Mouse (Mus musculus): ENCODE measurements around the gene Tuba1c. TPM values are rescaled to one million over a fixed set of nuclear protein-coding genes. Genes with fewer than 3 reads are reported as not detected.
A peak's percentile ranks its signal among the peaks of the same experiment; 100 is the strongest.
"Not testable (repeated sequence)": the region's sequence is repeated elsewhere in the genome, so short reads cannot be mapped to it uniquely, and the experiment has no call there.

Tuba1c gene
- polyA plus RNA-seq, 1 experiment: 91.7 TPM

DNA sequence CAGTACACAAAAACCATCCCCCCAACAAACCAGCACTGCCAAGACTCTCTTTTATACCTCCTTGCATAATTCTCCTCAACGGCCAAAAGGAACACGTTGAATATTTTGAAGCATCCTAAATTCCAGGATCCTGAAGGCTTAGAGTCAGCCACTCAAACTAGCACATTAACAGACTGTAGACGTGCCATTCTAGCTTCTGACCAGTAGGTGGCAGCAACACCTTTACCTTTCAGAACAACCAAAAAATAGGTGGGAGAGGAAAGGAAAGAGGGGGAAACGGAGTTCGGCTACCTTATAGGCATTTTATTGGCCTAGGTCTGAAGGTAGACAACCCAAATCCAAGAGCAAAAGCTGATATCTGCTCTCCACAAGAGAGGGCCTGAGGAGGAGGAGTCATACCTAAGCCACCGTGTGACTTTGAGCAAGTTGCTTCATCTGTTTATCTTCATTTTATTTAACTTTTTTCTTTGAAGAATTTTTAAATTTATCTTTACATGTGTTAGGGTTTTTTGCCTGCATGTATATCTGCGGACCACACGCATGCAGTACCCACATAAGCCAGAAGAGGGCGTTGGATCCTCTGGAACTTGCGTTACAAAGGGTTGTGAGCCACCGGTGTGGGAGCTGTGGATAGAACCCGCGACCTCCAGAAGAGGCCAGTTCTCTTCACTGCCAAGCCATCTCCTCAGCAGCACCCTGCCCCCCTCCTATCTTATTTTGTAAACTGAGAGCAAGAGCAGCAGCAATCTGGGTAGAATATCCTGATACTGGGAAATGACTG lies 20.0 kb downstream of the Tuba1c start:
- no peaks in the 10 kb centered on the region for H3K4me1 ChIP-seq (ENCODE audit: control insufficient read depth, insufficient read depth, low read length)
- TF ChIP-seq CTCF (IDR thresholded peaks at IDR 0.05; ENCODE audit: insufficient read depth, low read length): peak; percentile 60
- TF ChIP-seq POLR2A (IDR thresholded peaks at IDR 0.05; ENCODE audit: borderline replicate concordance, extremely low read depth, low read depth, low read length): no peak
- peak; percentile 45 for DNase-seq
- WGBS: 29% methylated on average over 13 of the region's 13 CpGs
- no peak overlapping the region for H3K4me3 ChIP-seq (replicated peaks; ENCODE audit: extremely low read depth, low read depth, low read length)

DNA sequence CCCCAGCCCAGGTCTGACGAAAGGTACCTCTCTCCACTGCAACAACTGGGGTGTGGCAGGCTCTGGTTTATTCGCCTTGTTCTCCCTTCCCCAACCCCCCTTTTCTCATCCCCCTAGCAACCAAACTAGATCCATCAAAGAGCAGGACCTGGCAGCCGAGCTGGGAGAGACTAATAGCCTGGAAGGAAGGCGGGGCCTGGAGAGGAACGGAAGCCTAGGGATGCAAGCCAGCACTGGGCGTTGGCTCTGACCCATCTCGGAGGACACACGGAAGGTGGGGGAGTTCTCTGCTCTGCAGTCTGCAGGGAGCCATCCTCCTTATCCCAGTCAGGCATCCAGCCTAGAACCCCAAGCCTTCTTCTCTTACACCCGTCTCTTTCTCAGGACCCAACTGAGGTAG lies 23.7 kb downstream of the Tuba1c start:
- no peak for DNase-seq

DNA sequence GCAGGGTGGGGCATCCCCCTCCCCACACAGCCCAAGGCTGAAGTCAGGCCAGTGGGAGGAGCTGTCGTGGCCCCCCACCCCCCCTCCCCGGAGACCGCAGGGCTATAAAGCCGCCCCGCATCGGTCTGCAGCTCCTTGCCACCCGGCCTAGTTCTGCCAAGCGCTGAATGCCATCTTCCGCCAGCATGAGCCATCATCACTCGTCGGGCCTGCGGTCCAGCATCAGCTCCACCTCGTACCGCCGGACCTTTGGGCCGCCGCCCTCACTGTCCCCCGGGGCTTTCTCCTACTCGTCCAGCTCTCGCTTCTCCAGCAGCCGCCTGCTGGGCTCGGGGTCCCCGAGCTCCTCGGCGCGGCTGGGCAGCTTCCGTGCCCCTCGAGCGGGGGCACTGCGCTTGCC lies 25.3 kb downstream of the Tuba1c start, which contains the start of gene Prph:
Gene Prph, plus strand, starts transcription at position 135 of the 400 bp plus-strand sequence.
- WGBS: 5% methylated on average over 30 of the region's 30 CpGs

More for the DNA sequence above, 23.7 kb downstream of the Tuba1c start:
- H3K4me1 ChIP-seq (ENCODE audit: control insufficient read depth, insufficient read depth, low read length): peaks cover 12% of the 10 kb centered on the region; the same call in 1 of the 2 replicates
- WGBS: 35% methylated on average over 9 of the region's 9 CpGs
- H3K4me3 ChIP-seq (replicated peaks; ENCODE audit: extremely low read depth, low read depth, low read length): no peak overlapping the region
- no peak for TF ChIP-seq POLR2A (IDR thresholded peaks at IDR 0.05; ENCODE audit: borderline replicate concordance, extremely low read depth, low read depth, low read length)
- TF ChIP-seq CTCF (IDR thresholded peaks at IDR 0.05; ENCODE audit: insufficient read depth, low read length): no peak

DNA sequence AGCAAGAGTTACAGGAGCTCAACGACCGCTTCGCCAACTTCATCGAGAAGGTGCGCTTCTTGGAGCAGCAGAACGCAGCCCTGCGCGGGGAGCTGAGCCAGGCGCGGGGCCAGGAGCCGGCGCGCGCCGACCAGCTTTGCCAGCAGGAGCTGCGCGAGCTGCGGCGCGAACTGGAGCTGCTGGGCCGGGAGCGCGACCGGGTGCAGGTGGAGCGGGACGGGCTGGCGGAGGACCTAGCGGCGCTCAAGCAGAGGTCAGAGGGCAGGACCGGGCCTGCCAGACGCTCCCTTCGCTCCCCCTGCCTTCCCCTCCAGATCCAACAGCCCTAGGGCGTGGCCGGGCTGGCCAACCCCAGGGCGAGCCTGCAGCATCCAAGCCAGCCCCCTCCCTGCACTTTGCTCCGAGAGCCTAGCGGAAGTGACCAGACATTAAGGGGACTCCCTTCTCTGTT lies 25.8 kb downstream of the Tuba1c start:
- WGBS: under 1% methylated on average over 37 of the region's 37 CpGs
- Histone ChIP-seq H3K4me1 (ENCODE audit: control insufficient read depth, insufficient read depth, low read length) (peaks cover 12% of the 10 kb centered on the region; the same call in 1 of the 2 replicates), H3K4me3 (replicated peaks; ENCODE audit: extremely low read depth, low read depth, low read length) (no peak overlapping the region)
- no peak for DNase-seq
- no peak for TF ChIP-seq POLR2A (IDR thresholded peaks at IDR 0.05; ENCODE audit: borderline replicate concordance, extremely low read depth, low read depth, low read length)
- no peak for TF ChIP-seq CTCF (IDR thresholded peaks at IDR 0.05; ENCODE audit: insufficient read depth, low read length)

More for the DNA sequence above, 25.3 kb downstream of the Tuba1c start, which contains the start of gene Prph:
- TF ChIP-seq CTCF (IDR thresholded peaks at IDR 0.05; ENCODE audit: insufficient read depth, low read length) (no peak), POLR2A (IDR thresholded peaks at IDR 0.05; ENCODE audit: borderline replicate concordance, extremely low read depth, low read depth, low read length) (no peak)
- H3K4me1 ChIP-seq (ENCODE audit: control insufficient read depth, insufficient read depth, low read length): peaks cover 12% of the 10 kb centered on the region; the same call in 1 of the 2 replicates
- no peak for DNase-seq
- no peak within 1 kb of the TSS for H3K4me3 ChIP-seq (replicated peaks; ENCODE audit: extremely low read depth, low read depth, low read length)

DNA sequence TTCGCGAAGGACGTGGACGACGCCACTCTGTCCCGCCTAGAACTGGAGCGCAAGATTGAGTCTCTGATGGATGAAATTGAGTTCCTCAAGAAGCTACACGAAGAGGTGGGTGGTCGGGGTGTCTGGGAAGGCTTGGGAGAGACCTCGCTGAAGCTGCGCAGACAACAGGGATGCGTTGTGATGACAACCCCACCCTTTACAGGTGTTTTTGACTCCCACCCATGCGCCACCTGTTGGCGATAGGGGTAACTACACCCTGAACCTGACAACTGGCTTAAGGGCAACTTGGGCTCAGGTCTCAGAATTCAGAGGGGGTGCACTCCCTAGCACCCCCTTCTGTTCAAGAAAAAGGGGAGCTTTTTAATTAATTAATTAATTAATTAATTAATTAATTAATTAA lies 26.6 kb downstream of the Tuba1c start:
- peaks cover 12% of the 10 kb centered on the region; the same call in 1 of the 2 replicates for H3K4me1 ChIP-seq (ENCODE audit: control insufficient read depth, insufficient read depth, low read length)
- peak; percentile 39 for DNase-seq
- 15% methylated on average over 14 of the region's 14 CpGs for whole genome bisulfite sequencing
- H3K4me3 ChIP-seq (replicated peaks; ENCODE audit: extremely low read depth, low read depth, low read length): no peak overlapping the region
- TF ChIP-seq POLR2A (IDR thresholded peaks at IDR 0.05; ENCODE audit: borderline replicate concordance, extremely low read depth, low read depth, low read length): no peak
- peak; percentile 66 for TF ChIP-seq CTCF (IDR thresholded peaks at IDR 0.05; ENCODE audit: insufficient read depth, low read length)

DNA sequence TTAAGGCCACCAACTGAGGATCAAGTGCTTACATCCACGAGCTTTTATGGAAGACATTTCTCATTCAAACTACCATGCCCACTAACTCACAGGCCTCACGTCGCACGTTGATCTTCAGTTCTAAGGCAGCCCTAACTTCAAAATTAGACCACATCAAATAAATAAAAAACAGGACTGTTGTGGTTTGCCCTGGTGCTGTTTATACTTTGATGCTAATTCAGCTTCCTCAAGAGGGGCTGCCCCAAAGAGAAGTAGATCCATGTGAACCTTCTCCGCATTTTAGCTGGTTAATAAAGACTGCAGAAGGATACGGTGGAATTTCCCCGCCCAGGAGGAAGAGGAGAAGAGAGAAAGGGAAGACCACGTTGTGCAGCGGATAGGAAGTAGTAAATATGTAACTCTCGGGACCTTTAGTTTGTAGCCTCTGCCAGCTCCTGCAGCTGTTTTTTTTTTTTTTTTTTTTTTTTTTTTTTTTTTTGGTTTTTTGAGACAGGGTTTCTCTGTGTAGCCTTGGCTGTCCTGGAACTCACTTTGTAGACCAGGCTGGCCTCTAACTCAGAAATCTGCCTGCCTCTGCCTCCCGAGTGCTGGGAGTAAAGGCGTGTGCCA lies 36.0 kb downstream of the Tuba1c start:
- WGBS: 67% methylated on average over 12 of the region's 12 CpGs
- DNase-seq: no peak
- H3K4me3 ChIP-seq (replicated peaks; ENCODE audit: extremely low read depth, low read depth, low read length): no peak overlapping the region
- H3K4me1 ChIP-seq (ENCODE audit: control insufficient read depth, insufficient read depth, low read length): no peaks in the 10 kb centered on the region
- TF ChIP-seq CTCF (IDR thresholded peaks at IDR 0.05; ENCODE audit: insufficient read depth, low read length) (no peak), POLR2A (IDR thresholded peaks at IDR 0.05; ENCODE audit: borderline replicate concordance, extremely low read depth, low read depth, low read length) (no peak)

DNA sequence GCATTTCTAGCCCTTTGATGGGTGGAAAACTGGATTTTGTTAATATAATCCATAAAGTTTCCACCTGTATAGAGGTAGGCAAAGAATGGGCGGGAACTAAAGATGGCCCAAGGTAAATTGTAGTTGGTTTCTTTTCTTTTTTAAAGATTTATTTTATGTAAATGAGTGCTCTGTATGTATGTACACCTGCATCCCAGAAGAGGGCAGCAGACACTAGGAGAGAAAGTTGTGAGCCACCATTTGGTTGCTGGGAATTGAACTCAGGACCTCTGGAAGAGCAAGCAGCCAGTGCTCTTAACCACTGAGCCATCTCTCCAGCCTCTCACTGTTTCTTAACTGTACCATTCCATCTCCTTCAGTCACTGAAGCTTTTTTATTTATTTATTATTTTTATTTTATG lies 42.3 kb downstream of the Tuba1c start:
- no peak for TF ChIP-seq CTCF (IDR thresholded peaks at IDR 0.05; ENCODE audit: insufficient read depth, low read length)
- no peak for TF ChIP-seq POLR2A (IDR thresholded peaks at IDR 0.05; ENCODE audit: borderline replicate concordance, extremely low read depth, low read depth, low read length)
- no peak overlapping the region for H3K4me3 ChIP-seq (replicated peaks; ENCODE audit: extremely low read depth, low read depth, low read length)
- WGBS: 92% methylated on average over 1 of the region's 1 CpGs
- DNase-seq: no peak
- H3K4me1 ChIP-seq (ENCODE audit: control insufficient read depth, insufficient read depth, low read length): peaks cover 5% of the 10 kb centered on the region

DNA sequence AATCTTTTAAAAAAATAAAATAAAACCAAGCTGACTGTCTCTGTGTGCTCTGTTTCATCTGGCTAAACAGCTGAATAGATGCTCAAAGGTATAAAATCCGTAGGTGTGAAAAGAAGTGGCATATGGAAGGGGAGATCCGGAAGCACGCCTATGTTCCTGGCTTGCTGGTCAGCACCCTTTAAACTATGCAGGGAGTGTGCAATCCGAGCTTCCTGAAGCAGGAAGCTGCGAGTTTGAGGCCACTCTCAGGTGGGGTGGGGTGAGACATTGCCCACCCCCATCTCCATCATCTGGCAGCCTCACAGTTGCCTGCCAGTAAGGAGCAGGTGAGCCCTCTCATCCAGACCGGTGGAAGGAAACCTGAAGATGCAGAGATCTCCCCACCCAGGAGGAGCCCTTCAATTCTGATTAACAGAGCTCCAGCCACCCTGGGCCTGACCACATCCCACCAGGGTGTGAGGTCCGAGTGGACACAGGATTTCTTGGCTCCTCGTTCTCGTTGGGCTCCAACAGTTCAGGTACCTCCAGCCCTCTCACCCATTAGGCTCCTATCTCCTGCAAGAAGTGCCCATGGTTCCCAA lies 44.4 kb downstream of the Tuba1c start, which contains the start of gene Troap:
Gene Troap, plus strand, starts transcription at position 557 of the 581 bp plus-strand sequence.
- DNase-seq: no peak
- WGBS: 13% methylated on average over 9 of the region's 9 CpGs
- peaks cover 5% of the 10 kb centered on the region for H3K4me1 ChIP-seq (ENCODE audit: control insufficient read depth, insufficient read depth, low read length)
- TF ChIP-seq POLR2A (IDR thresholded peaks at IDR 0.05; ENCODE audit: borderline replicate concordance, extremely low read depth, low read depth, low read length) (no peak), CTCF (IDR thresholded peaks at IDR 0.05; ENCODE audit: insufficient read depth, low read length) (no peak)
- H3K4me3 ChIP-seq (replicated peaks; ENCODE audit: extremely low read depth, low read depth, low read length): peak within 1 kb of the TSS; percentile 68

DNA sequence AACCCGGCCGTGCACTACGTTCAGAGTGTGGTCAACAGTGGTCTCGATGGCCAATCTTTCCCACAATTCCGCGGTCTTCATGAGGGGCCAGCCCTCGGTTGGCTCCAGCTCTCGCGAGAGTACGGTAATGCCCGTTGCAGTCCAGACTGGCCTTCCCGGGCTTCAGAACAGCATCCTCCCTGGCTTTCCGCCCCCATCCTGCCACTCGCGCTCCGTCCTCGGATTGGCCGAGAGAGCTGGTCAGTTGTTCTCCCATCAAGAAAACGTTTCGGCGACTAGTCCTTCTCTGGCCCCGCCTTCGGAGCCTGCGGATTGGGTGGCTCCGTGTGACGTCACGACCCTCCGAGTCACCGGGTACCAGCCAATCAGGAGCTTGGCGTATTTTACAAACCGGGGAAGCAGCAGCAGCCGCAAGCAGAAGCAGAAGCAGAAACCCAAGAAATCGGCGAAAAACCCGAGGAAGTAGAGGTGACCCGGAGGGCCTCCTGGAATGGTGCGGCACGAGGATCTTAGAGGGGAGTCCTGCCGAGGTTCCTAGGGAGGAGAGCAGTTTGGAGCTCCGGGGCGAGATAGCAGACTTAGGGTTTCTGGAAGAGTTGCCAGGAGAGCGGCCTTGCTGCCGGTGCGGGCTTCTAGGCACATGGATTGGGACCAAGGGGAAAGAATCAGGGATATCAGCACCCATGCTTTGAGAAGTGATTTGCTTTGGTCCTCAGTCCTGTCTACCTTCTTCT lies 45.1 kb downstream of the Tuba1c start:
- Histone ChIP-seq H3K4me1 (ENCODE audit: control insufficient read depth, insufficient read depth, low read length) (peaks cover 5% of the 10 kb centered on the region), H3K4me3 (replicated peaks; ENCODE audit: extremely low read depth, low read depth, low read length) (peak overlapping the region; percentile 68)
- peak; percentile 98 for DNase-seq
- TF ChIP-seq CTCF (IDR thresholded peaks at IDR 0.05; ENCODE audit: insufficient read depth, low read length): no peak
- TF ChIP-seq POLR2A (IDR thresholded peaks at IDR 0.05; ENCODE audit: borderline replicate concordance, extremely low read depth, low read depth, low read length): peak; percentile 81; the same call in 1 of the 2 replicates
- under 1% methylated on average over 44 of the region's 44 CpGs for WGBS

DNA sequence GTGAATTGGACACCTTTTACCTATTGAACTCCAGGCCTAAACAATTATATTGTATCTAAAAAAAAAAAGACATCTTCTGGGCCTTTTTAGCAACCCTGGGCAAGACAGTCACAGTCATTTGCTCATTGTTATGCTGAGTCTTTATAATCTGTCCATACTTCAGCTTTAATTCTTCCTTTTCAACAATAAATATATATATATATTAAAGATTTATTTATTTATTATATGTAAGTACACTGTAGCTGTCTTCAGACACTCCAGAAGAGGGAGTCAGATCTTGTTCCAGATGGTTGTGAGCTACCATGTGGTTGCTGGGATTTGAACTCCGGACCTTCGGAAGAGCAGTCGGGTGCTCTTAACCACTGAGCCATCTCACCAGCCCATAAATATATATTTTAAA lies 46.3 kb downstream of the Tuba1c start:
- not testable (repeated sequence) for DNase-seq; H3K4me3 ChIP-seq (replicated peaks; ENCODE audit: extremely low read depth, low read depth, low read length); H3K4me1 ChIP-seq (ENCODE audit: control insufficient read depth, insufficient read depth, low read length)
- 93% methylated on average over 3 of the region's 3 CpGs for WGBS
